Mouse (Mus musculus): ENCODE data around the gene Cer1.

The Cer1 gene

GRCm38 (mm10) chr4:82884636-82885534, at the start of gene Cer1:
Cer1 (minus strand) TSS chr4:82885148.
- no peak for TF ChIP-seq GATA4 (IDR thresholded peaks at IDR 0.05; ENCODE audit: insufficient replicate concordance, low read length)

- no peak for TF ChIP-seq GATA4 (IDR thresholded peaks at IDR 0.05; ENCODE audit: insufficient replicate concordance, low read length)
Measured at GRCm38 (mm10) chr4:82934308-82934707, 49.4 kb upstream of the Cer1 start.

DNA sequence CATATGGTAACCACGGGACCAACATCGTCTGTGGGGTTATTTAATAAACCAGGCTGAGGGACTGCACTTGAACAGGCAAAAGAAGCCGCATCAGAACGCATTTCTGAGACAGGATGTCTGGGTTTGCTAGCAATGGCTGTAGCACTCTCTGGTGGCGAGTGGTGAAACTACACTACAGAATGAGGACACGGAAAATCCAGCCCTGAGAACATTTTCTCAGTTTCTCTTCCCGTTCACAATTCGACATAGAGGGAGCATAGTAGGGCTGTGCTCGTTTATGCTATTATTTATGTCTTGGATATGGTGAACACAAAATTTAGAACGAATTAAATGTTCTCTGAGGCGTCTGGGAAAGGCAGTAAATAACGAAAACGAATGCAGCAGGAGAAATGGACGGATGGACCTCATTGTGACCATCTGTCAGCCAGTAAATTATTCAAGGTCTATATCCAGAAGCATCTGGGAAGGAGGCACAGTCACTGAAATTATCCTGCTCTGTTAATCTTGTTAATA, 48.8 kb upstream of the Cer1 start:
- TF ChIP-seq GATA4 (IDR thresholded peaks at IDR 0.05; ENCODE audit: insufficient replicate concordance, low read length): no peak

GRCm38 (mm10) chr4:82930079-82930478, 45.1 kb upstream of the Cer1 start:
- no peak for TF ChIP-seq GATA4 (IDR thresholded peaks at IDR 0.05; ENCODE audit: insufficient replicate concordance, low read length)

DNA sequence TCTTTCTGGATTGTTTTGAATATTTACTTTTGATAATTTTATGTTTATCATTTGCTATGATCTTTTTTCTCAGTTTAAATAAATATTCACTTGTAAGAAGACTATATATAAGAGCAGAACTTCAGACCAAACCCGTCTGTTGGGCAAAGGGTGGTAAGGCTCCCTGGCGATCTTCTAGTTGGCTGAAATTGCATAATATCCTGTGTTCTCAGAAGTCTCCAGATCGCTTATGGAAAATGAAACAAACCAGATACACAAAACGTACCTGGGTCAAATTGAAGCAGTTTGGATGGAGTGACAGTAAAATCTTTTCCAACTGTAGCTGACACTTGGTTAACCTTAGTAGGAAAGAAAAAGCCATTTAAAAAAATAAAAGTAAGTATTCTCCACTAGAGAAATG, 37.0 kb upstream of the Cer1 start:
- TF ChIP-seq GATA4 (IDR thresholded peaks at IDR 0.05; ENCODE audit: insufficient replicate concordance, low read length): no peak

GRCm38 (mm10) chr4:82918625-82919024, 33.7 kb upstream of the Cer1 start:
- TF ChIP-seq GATA4 (IDR thresholded peaks at IDR 0.05; ENCODE audit: insufficient replicate concordance, low read length): no peak

DNA sequence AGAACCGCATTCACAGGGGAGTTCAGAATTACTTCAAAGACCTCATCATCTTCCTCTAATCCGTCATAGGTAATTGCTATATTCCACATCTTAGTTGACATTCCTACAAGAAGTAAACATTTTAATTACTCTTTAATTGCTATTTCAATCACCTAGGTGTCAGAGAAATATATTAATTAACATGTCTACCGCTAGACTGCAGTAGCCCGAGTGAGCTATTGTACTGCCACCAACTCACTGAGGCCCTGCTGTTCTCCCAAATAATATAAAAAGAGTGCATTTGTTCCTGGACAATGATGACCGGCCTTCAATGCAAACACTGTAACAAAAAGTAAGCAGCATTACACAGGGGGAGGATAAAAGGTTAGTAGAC, 31.7 kb upstream of the Cer1 start:
- TF ChIP-seq GATA4 (IDR thresholded peaks at IDR 0.05; ENCODE audit: insufficient replicate concordance, low read length): no peak

DNA sequence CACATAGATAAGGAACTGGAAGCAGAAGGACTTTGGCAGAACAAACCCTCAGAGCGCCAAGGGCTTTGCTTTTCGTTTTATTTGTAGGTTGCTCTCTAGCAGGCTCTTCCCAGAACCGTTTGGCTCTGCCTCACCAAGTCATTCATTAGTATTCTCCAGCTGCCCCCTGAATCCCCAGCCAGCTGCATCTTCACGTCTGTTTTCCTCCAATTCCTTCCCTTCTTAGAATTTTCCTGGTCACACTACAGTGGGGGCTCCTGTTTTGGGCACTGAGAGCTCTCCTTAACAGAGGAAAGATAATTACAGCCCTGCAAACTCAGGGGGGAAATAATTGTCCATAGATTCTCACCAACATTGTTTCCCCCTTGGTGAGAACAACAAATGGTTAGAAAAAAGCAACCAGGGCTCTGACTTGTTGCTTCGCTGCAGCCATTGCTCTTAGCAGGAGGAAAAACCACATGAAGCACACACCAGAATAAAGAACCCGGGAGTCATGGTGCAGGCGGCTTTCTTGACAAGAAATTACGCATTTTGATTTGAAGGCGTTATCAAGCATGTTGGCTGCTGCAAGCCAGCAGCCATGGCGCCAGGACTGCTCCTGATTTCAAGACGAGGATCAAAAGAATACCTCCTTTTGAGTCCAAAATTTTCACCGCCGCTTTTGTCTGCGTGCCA, 31.2 kb upstream of the Cer1 start:
- TF ChIP-seq GATA4 (IDR thresholded peaks at IDR 0.05; ENCODE audit: insufficient replicate concordance, low read length): no peak

GRCm38 (mm10) chr4:82915576-82915975, 30.6 kb upstream of the Cer1 start:
- TF ChIP-seq GATA4 (IDR thresholded peaks at IDR 0.05; ENCODE audit: insufficient replicate concordance, low read length): no peak

DNA sequence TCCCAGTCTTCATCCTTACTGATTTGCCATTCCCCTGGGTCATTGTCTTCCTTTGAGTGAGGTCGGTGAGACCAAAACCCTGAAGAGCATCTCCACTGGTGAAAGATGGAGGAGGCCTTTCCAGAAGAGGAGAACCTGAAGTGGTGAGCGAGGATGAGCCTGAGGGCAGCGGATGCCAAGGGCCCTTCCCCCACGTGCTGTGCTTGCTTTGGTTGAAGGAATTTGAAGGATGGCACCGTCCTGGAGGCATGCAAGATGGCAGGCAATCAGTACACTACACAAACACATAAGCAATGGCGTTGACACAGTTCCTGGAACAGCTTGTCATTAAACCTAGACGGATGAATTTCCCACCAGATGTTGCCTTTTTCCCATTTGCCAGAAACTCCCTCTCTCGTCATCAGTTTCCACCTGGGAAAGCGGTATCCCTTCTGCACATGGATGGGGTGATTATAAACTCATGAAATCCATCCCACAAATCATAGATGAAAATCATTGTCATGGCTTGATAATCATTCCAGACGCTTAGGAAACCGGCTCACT, 29.7 kb upstream of the Cer1 start:
- no peak for TF ChIP-seq GATA4 (IDR thresholded peaks at IDR 0.05; ENCODE audit: insufficient replicate concordance, low read length)

DNA sequence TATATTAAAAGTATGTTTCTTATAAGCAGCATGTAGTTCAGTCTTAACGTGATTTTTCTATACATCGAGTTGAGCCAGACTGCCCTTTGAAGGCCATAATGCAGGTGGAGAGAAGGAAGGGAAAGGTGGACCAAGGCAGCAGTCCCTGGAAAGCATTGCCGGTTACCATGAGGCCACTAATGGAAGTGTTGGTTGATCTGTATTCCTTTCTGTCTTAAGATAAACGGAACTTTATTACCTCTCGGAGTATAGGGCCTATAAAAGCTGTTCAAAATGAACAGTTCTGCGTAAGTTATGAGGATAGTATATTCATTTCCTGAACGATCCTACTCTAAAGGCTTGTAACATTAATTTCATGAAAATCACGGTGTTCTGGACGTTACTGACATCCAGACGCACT, 10.3 kb upstream of the Cer1 start:
- TF ChIP-seq GATA4 (IDR thresholded peaks at IDR 0.05; ENCODE audit: insufficient replicate concordance, low read length): no peak

- TF ChIP-seq GATA4 (IDR thresholded peaks at IDR 0.05; ENCODE audit: insufficient replicate concordance, low read length): no peak
Measured at GRCm38 (mm10) chr4:82892247-82892646, 7.3 kb upstream of the Cer1 start.

DNA sequence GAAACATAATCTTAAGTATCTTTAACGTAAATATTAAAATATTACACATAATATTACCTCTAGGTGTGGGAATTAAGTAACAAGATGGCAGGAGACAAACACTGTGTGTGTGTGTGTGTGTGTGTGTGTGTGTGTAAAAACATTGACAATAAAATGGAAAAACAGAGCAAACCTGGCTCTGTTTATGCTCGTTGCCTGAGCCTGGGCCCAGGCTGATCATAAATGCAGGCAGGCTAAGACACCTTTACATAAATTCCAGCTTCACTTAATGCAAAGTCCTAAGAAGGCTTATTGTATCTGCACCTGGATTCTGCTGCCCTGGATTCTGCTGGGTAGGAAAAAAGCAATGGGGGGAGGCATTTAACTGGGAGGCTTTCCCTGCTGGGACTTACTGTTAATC, 6.6 kb upstream of the Cer1 start:
- no peak for TF ChIP-seq GATA4 (IDR thresholded peaks at IDR 0.05; ENCODE audit: insufficient replicate concordance, low read length)

DNA sequence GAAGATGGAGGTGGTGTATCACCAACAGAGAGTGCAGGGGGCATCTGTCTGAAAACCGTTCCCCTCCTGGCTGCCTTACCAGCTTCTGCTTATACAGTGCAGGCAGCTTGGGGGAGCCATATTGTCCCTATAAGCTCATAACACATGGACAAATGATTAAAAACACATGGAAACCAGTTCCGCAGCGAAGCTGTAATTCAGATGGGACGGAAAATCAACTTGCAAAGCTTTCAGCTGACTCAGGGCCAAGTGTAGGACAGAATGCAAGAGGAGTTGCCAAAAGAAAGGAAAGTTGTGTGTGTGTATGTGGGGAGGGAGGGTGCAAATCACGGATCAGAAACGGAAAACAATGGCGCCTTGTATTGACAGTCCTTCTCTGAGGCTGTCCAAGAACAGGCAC, 6.1 kb upstream of the Cer1 start:
- no peak for TF ChIP-seq GATA4 (IDR thresholded peaks at IDR 0.05; ENCODE audit: insufficient replicate concordance, low read length)

- TF ChIP-seq GATA4 (IDR thresholded peaks at IDR 0.05; ENCODE audit: insufficient replicate concordance, low read length): no peak
Measured at GRCm38 (mm10) chr4:82890585-82890984, 5.6 kb upstream of the Cer1 start.

DNA sequence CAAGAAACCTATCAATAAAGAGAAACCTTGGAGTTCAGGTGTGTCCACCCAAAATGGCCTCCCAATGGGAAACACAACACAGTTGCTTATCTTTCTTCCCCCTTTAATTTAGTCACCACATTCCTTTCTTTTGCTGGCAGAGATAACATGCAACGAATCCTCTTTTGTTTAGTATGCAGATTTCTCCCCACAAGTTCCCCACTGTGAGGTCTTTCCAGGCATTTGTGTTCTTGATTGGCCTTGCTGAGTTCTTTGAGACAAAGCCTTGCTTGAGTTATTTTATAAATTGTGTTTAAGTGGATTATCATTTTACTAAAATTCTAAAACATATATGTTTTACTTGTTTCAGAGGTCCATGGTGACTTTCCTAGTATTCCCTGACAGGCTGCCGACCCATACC, 1.2 kb upstream of the Cer1 start:
- TF ChIP-seq GATA4 (IDR thresholded peaks at IDR 0.05; ENCODE audit: insufficient replicate concordance, low read length): no peak

All from liver, adult (tissue).